Mouse (Mus musculus) CH12.LX (cell line): ENCODE data around the gene Mmp24.
A peak's percentile ranks its signal among the peaks of the same experiment; 100 is the strongest.

Experiments
- BHLHE40 ChIP-seq: IDR thresholded peaks from 2 replicates; pipeline ENCODE4 v1.6.1; 2011; ENCODE audit warnings: mild to moderate bottlenecking, low read depth, low read length, improper control_type of control experiment
- CTCF ChIP-seq, 2 experiments: IDR thresholded peaks in 1 of 2; conservative IDR thresholded peaks in 1 of 2; 2 replicates each; pipeline ENCODE4 v1.5.1; 2011 to 2012; ENCODE audit warnings: low read depth in 2 of 2, low read length in 2 of 2, improper control_type of control experiment in 1 of 2, inconsistent platforms in 1 of 2, mild to moderate bottlenecking in 1 of 2, moderate library complexity in 1 of 2
- EP300 ChIP-seq: IDR thresholded peaks from 2 replicates; pipeline ENCODE4 v1.6.1; 2011; ENCODE audit warnings: low read length, improper control_type of control experiment
- ETS1 ChIP-seq: conservative IDR thresholded peaks from 2 replicates; pipeline ENCODE4 v1.6.1; 2012; ENCODE audit warnings: low read depth, mild to moderate bottlenecking, inconsistent platforms, low read length, improper control_type of control experiment, moderate library complexity
- HCFC1 ChIP-seq: IDR thresholded peaks from 2 replicates; pipeline ENCODE4 v1.6.1; 2012; ENCODE audit warnings: low read depth, mild to moderate bottlenecking, inconsistent platforms, low read length, improper control_type of control experiment
- MAFK ChIP-seq: IDR thresholded peaks from 2 replicates; pipeline ENCODE4 v1.6.1; 2011; ENCODE audit warnings: low read length, improper control_type of control experiment; ENCODE audit not compliant: insufficient replicate concordance
- MAX ChIP-seq: IDR thresholded peaks from 2 replicates; pipeline ENCODE4 v1.6.1; 2011; ENCODE audit warnings: low read length, improper control_type of control experiment
- POLR2A ChIP-seq: IDR thresholded peaks from 2 replicates; pipeline ENCODE4 v1.6.1; 2011; ENCODE audit warnings: low read depth, mild to moderate bottlenecking, improper control_type of control experiment, low read length
- RAD21 ChIP-seq: IDR thresholded peaks from 2 replicates; pipeline ENCODE4 v1.6.1; 2011; ENCODE audit warnings: low read depth, mild to moderate bottlenecking, low read length, improper control_type of control experiment, moderate library complexity
- RCOR1 ChIP-seq: conservative IDR thresholded peaks from 2 replicates; pipeline ENCODE4 v1.6.1; 2012; ENCODE audit warnings: low read depth, mild to moderate bottlenecking, inconsistent platforms, low read length, improper control_type of control experiment
- ZC3H11A ChIP-seq: IDR thresholded peaks from 2 replicates; pipeline ENCODE4 v1.6.1; 2012; ENCODE audit warnings: low read depth, mild to moderate bottlenecking, inconsistent platforms, low read length, improper control_type of control experiment
- ZNF384 ChIP-seq: IDR thresholded peaks from 2 replicates; pipeline ENCODE4 v1.6.1; 2012; ENCODE audit warnings: low read depth, low read length, improper control_type of control experiment, inconsistent platforms

DNA sequence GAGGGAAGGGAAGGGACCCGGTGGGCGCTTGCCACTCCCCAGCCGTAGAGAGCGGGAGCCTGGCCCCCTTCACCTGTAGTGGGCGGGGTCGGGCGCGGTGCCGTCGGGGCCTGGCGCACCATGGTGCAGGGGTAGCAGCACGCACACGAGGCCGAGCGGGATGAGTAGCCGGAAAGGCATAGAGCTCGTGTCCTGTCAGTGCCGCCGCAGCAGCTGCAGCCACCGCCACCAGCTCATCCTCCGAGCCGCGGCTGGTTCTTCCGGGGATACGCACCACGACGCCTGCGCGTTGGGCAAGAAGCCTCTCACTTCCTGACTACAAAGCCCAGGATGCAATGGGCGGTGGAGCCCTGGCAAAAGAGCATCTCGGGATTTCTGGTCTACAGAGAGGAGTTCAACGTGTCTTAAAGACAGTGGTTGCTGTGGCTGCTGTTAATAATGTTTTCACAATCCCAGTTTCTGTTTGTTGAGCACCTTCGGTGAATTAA, 45.9 kb upstream of the Mmp24 start, which contains the start of gene Edem2:
- no peak for TF ChIP-seq CTCF (conservative IDR thresholded peaks at IDR 0.05 in 1 of 2, IDR thresholded peaks at IDR 0.05 in 1 of 2; ENCODE audit: low read depth in 2 of 2, low read length in 2 of 2)
- TF ChIP-seq ZC3H11A, result no peak
- no peak for TF ChIP-seq RCOR1
- TF ChIP-seq RAD21, result no peak
- no peak for TF ChIP-seq BHLHE40
- TF ChIP-seq MAFK, result no peak
- no peak for TF ChIP-seq EP300
- TF ChIP-seq ZNF384, result no peak
- peak; percentile 99 for TF ChIP-seq HCFC1
- no peak; the same call in 1 of the 2 replicates for TF ChIP-seq MAX
- peak; percentile 90 for TF ChIP-seq POLR2A
- no peak for TF ChIP-seq ETS1
